Mouse (Mus musculus) heart, embryonic 12.5 days (tissue): ENCODE data around the gene Tmem120a. TPM values are rescaled to one million over a fixed set of nuclear protein-coding genes. Genes with fewer than 3 reads are reported as not detected.

Experiments
- ATAC-seq: fragments of 200-750 bp; cut with Nextera tagmentation; 2 replicates; pipeline ENCODE4 v1.8.0; 2017; ENCODE audit warnings: moderate TSS enrichment, moderate library complexity; ENCODE audit not compliant: insufficient number of reproducible peaks, low FRiP score
- H3K27ac ChIP-seq: fragments of 300-500 bp; sonication (generic); 2 replicates; pipeline ENCODE4 v1.5.1; 2016; ENCODE audit warnings: mild to moderate bottlenecking, moderate library complexity; ENCODE audit not compliant: poor library complexity, severe bottlenecking
- H3K27me3 ChIP-seq: fragments of 300-500 bp; sonication (generic); replicated peaks from 2 replicates; pipeline ENCODE4 v1.6.1; 2016; ENCODE audit warnings: mild to moderate bottlenecking, moderate library complexity
- H3K36me3 ChIP-seq: fragments of 300-500 bp; sonication (generic); 2 replicates; pipeline ENCODE4 v1.6.1; 2016; ENCODE audit warnings: mild to moderate bottlenecking, moderate library complexity
- H3K4me1 ChIP-seq: fragments of 300-500 bp; sonication (generic); replicated peaks from 2 replicates; pipeline ENCODE4 v1.6.1; 2016; ENCODE audit warnings: mild to moderate bottlenecking
- H3K4me2 ChIP-seq: fragments of 300-500 bp; sonication (generic); 2 replicates; pipeline ENCODE4 v1.6.1; 2016; ENCODE audit warnings: mild to moderate bottlenecking, moderate library complexity
- H3K4me3 ChIP-seq: fragments of 300-500 bp; sonication (generic); 2 replicates; pipeline ENCODE4 v1.5.1; 2016; ENCODE audit warnings: mild to moderate bottlenecking
- H3K9ac ChIP-seq: fragments of 300-500 bp; sonication (generic); 2 replicates; pipeline ENCODE4 v1.6.1; 2016; ENCODE audit warnings: mild to moderate bottlenecking, moderate library complexity
- H3K9me3 ChIP-seq: fragments of 300-500 bp; sonication (generic); replicated peaks from 2 replicates; pipeline ENCODE4 v1.6.1; 2016; ENCODE audit warnings: mild to moderate bottlenecking, moderate library complexity
- WGBS: fragments of 180-500 bp; shearing (Covaris S2); methylation state at CpG from one replicate; pipeline ENCODE4 v1.1.7; 2016; 5-methylcytosine and 5-hydroxymethylcytosine counted together
- polyA plus RNA-seq: library from polyadenylated mRNA; unstranded; fragments of >200 nt; fragmentation: Nextera tagmentation; extraction: Ambion mirVana; gene quantifications from 2 replicates; pipeline ENCODE4 v1.2.1, GENCODE M21; 2016

Gene Tmem120a
- polyA plus RNA-seq = 34.5 and 35.8 TPM in 2 replicates

GRCm38 (mm10) chr5:135743741-135744609 lies at the start of gene Tmem120a:
Tmem120a (minus strand) TSS chr5:135744448.
- 1% methylated on average over 60 of the region's 60 CpGs for WGBS

DNA sequence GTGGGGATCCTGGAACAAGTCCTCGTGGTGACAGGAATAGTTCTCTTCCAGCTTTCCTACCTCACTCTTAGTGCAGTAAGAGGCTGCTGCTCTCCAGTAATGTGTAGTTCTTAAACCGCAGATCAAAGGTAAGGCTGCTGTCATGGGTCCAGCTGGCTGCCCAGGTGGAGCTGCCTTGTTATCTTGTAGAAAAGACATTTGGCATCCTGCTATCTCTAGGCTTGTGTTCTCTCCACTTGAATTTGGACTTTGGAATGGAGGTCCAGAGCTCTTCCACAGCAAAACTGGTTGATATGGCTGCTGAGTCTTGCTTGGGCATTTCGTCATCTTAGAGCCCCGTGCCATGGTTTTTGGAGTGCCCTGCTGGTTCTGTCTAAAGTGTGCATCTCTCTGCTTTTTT lies 38.7 kb upstream of the Tmem120a start:
- ATAC-seq = no peak
- 80% methylated on average over 4 of the region's 4 CpGs for WGBS

More at GRCm38 (mm10) chr5:135743741-135744609, at the start of gene Tmem120a:
- peak within 1 kb of the TSS; percentile 92 for H3K4me2 ChIP-seq
- peak; percentile 97 for ATAC-seq
- H3K4me1 ChIP-seq = peaks cover 15% of the 10 kb centered on the region
- peaks cover 17% of the 10 kb centered on the region for H3K9me3 ChIP-seq
- H3K9ac ChIP-seq = peak within 1 kb of the TSS; percentile 88
- peaks cover 18% of the 10 kb centered on the region for H3K36me3 ChIP-seq
- H3K4me3 ChIP-seq = peak within 1 kb of the TSS; percentile 84
- 0 out of 2 replicates have a peak, but pooled peaks cover 7% of the 10 kb centered on the region for H3K27me3 ChIP-seq
- peak within 1 kb of the TSS; percentile 76 for H3K27ac ChIP-seq

GRCm38 (mm10) chr5:135780331-135780730 lies 36.1 kb upstream of the Tmem120a start:
- H3K4me3 ChIP-seq = peak overlapping the region; percentile 97
- peaks cover 49% of the 10 kb centered on the region for H3K36me3 ChIP-seq
- no peak for ATAC-seq
- H3K27ac ChIP-seq = no peak overlapping the region
- H3K4me2 ChIP-seq = peak overlapping the region; percentile 81
- H3K9ac ChIP-seq = peak overlapping the region; percentile 68; the same call in 1 of the 2 replicates
- 80% methylated on average over 8 of the region's 8 CpGs for WGBS
- H3K4me1 ChIP-seq = peaks cover 27% of the 10 kb centered on the region
- no peaks in the 10 kb centered on the region for H3K27me3 ChIP-seq
- no peaks in the 10 kb centered on the region for H3K9me3 ChIP-seq

More for the DNA sequence above, 38.7 kb upstream of the Tmem120a start:
- peaks cover 75% of the 10 kb centered on the region for H3K36me3 ChIP-seq
- H3K4me3 ChIP-seq = no peak overlapping the region
- no peak overlapping the region for H3K9ac ChIP-seq
- no peak overlapping the region for H3K4me2 ChIP-seq
- H3K9me3 ChIP-seq = no peaks in the 10 kb centered on the region
- H3K4me1 ChIP-seq = peaks cover 22% of the 10 kb centered on the region
- H3K27me3 ChIP-seq = no peaks in the 10 kb centered on the region
- no peak overlapping the region for H3K27ac ChIP-seq

DNA sequence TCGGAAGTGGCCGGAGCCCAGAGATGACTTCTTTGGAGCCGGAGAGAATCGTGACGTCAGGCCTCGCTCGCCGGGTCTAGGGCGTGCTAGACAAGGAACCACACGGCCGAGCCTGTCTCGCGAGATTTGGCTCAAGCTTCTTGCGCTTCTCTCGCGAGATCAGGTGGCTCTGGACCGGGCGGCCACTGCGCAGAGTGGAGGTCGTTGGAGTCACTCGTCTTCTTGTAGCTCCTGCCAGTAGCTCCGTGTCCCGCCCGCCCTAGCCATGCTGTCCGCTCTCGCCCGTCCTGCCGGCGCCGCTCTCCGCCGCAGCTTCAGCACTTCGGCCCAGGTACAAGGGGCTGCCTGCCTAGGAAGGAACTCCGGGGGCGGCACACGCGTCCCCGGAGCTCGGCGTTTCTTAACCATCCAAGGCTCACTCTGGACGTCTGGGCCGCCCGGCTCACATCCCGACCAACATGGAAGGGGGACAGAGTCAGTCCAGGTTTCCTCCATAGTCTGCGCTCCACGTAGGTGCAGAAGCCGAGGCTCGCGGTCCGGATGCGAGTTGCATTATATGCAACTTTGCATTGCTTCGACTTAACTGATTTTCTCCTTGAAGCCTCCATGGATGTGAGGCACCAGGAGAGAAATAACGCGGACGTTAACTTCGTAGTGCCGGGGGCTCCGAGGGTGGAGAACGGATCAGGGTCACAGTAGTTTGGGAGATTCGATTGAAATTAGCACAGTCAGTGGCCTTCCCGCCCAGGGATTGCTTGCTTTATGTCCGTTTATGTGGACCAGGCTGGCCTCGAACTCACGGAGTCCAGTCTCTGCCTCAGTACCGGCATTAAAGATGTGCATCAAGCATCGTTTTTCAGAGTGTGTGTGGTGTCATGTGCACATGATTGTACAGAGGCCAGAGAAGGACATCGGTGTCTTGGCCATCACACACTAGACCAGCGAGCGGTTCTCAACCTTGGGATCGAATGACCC lies 34.5 kb upstream of the Tmem120a start, which contains the start of gene Mdh2:
Gene Mdh2 (plus strand): TSS at position 10 of the 975 bp plus-strand sequence.
- Histone ChIP-seq H3K9ac (peak within 1 kb of the TSS; percentile 97), H3K9me3 (no peaks in the 10 kb centered on the region), H3K4me3 (peak within 1 kb of the TSS; percentile 97), H3K27me3 (no peaks in the 10 kb centered on the region), H3K4me2 (peak within 1 kb of the TSS; percentile 81), H3K36me3 (peaks cover 33% of the 10 kb centered on the region), H3K27ac (peak within 1 kb of the TSS; percentile 99), H3K4me1 (peaks cover 27% of the 10 kb centered on the region)
- under 1% methylated on average over 70 of the region's 70 CpGs for WGBS
- ATAC-seq = peak; percentile 98

DNA sequence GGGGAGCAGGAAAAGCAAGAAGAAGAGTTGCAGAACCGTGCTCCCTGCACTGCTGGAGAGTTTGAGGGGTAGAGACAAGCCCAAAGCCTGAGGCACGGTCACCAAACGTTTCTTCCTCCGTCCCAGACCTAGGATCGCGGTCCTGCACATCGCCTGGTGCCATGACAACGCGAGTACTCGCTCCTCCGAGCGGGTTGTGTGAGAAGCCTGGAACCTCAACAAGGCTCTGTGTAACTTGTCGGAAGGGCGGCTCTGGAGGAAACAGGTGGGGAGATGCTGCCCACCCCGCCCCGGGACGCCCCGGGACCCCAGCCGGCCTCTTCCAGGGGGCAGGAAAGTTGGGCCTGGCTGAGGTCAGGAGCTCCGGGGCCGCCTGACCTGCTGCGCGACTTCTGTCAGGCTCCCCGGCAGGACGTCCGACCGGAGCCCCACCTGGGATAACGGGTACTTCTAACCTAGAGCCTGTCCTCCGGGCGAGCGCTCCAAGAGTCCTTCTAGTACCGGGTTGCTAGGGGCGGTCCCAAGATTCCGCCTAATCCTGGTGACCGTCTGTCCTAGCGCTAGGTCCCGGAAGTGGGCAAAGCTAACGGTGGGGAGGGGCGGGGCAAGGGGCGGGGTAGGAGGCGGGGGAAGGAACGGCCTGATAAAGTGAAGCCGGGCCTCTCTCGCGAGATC lies 33.7 kb upstream of the Tmem120a start, which contains the start of gene Styxl1:
Gene Styxl1 (minus strand): TSS at position 590 of the 675 bp plus-strand sequence.
- Histone ChIP-seq H3K27me3 (no peaks in the 10 kb centered on the region), H3K4me1 (peaks cover 27% of the 10 kb centered on the region), H3K4me3 (peak within 1 kb of the TSS; percentile 97), H3K4me2 (peak within 1 kb of the TSS; percentile 81), H3K36me3 (peaks cover 25% of the 10 kb centered on the region), H3K9ac (peak within 1 kb of the TSS; percentile 97), H3K27ac (peak within 1 kb of the TSS; percentile 99), H3K9me3 (no peaks in the 10 kb centered on the region)
- ATAC-seq = peak; percentile 22
- WGBS = under 1% methylated on average over 45 of the region's 45 CpGs

GRCm38 (mm10) chr5:135776546-135776945 lies 32.3 kb upstream of the Tmem120a start:
- 88% methylated on average over 4 of the region's 4 CpGs for WGBS
- Histone ChIP-seq H3K27me3 (no peaks in the 10 kb centered on the region), H3K4me1 (peaks cover 23% of the 10 kb centered on the region), H3K9ac (no peak overlapping the region), H3K27ac (no peak overlapping the region), H3K4me2 (no peak overlapping the region), H3K36me3 (peaks cover 13% of the 10 kb centered on the region), H3K4me3 (no peak overlapping the region), H3K9me3 (no peaks in the 10 kb centered on the region)
- ATAC-seq = no peak

DNA sequence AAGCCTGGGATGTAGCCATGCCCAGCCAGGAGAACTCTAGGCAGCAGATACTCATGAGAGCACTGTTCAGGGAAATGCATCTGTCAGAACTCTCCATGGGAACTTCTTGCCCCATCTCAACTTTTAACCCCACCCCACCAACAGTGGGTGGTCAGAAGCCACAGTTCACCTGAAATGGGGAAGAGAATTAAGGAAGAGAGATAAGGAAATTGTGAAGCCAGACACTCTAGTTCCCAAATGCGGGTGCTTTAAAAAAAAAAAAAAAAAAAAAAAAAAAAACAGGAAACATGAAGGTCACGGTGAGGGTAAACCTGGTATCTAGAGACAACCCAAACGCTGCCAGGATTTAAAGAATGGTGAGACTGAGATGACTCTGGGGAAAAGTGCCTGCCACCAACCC lies 28.3 kb upstream of the Tmem120a start:
- ATAC-seq = no peak
- no peaks in the 10 kb centered on the region for H3K9me3 ChIP-seq
- WGBS = 29% methylated on average over 3 of the region's 3 CpGs

DNA sequence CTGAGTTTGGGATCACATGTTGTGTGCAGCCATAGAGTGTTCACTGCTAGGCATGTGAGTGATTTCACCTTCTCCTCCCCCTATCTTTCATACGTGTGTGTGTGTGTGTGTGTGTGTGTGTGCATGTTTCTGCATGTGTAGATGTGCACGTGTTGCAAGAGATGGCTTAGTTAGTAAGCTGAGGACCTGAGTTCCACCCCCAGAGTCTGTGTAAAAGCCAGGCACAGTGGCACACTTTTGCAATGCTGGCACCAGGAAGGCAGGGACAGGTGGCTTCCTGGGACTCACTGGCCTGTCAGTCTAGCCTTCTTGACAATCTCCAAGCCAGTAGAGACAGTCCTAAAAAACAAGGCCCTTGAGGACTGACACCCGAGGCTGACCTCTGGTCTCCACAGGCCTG lies 20.7 kb upstream of the Tmem120a start:
- Histone ChIP-seq H3K4me3 (no peak overlapping the region), H3K4me2 (no peak overlapping the region), H3K9ac (no peak overlapping the region), H3K9me3 (no peaks in the 10 kb centered on the region), H3K27me3 (peaks cover 25% of the 10 kb centered on the region), H3K36me3 (no peaks in the 10 kb centered on the region), H3K4me1 (no peaks in the 10 kb centered on the region), H3K27ac (no peak overlapping the region)
- WGBS = 51% methylated on average over 3 of the region's 3 CpGs
- ATAC-seq = no peak

More for the DNA sequence above, 28.3 kb upstream of the Tmem120a start:
- Histone ChIP-seq H3K27me3 (peaks cover 4% of the 10 kb centered on the region; the same call in 1 of the 2 replicates), H3K4me1 (0 out of 2 replicates have a peak, but pooled peaks cover 2% of the 10 kb centered on the region), H3K36me3 (no peaks in the 10 kb centered on the region), H3K4me2 (no peak overlapping the region), H3K27ac (no peak overlapping the region), H3K4me3 (no peak overlapping the region), H3K9ac (no peak overlapping the region)

DNA sequence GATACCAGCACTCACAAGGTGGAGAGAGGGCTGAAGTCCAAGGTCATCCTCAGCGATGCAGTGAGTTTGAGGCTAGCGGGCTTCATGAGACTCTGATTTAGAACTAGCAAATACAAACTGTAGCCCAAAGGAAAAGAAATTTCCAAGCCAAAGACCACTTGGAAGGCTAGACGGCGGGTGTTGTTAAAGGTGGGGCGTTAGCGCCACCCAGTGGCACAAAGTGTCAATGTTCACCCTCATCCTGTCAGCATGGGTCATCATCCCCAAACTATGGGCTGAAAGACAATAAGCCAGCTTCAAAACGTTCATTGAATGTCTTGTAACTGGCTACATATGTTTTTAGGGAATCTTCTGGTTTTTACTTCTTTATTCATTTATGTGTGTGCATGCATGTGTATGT lies 19.3 kb upstream of the Tmem120a start:
- no peaks in the 10 kb centered on the region for H3K4me1 ChIP-seq
- H3K4me2 ChIP-seq = no peak overlapping the region
- H3K27me3 ChIP-seq = peaks cover 21% of the 10 kb centered on the region
- 2% methylated on average over 7 of the region's 7 CpGs for WGBS
- no peaks in the 10 kb centered on the region for H3K36me3 ChIP-seq
- H3K4me3 ChIP-seq = no peak overlapping the region
- H3K9ac ChIP-seq = no peak overlapping the region
- no peaks in the 10 kb centered on the region for H3K9me3 ChIP-seq
- ATAC-seq = no peak
- no peak overlapping the region for H3K27ac ChIP-seq

DNA sequence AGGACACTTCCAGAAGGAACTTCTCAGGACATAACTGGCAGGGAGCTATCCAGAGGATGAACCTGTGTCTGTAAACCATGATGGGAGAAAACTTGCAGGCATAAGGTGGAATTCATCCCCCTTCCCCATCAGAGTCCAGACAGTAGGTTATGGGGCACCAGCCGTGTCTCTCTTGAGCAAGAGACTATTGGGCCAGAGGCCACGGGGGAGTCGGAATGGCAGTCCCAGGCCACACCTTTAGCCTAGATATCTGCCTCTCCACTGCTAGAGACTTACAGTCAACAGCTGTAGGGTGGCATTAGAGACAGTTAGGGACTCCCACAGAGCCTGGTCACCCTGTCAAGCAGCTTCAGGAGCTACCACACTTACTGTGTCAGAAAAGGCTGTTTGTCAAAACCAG lies 17.6 kb upstream of the Tmem120a start:
- no peak for ATAC-seq
- H3K4me2 ChIP-seq = no peak overlapping the region
- no peaks in the 10 kb centered on the region for H3K36me3 ChIP-seq
- no peak overlapping the region for H3K9ac ChIP-seq
- no peaks in the 10 kb centered on the region for H3K4me1 ChIP-seq
- H3K9me3 ChIP-seq = no peaks in the 10 kb centered on the region
- no peak overlapping the region for H3K27ac ChIP-seq
- H3K4me3 ChIP-seq = no peak overlapping the region
- peaks cover 15% of the 10 kb centered on the region for H3K27me3 ChIP-seq
- 61% methylated on average over 3 of the region's 3 CpGs for WGBS
